10 mouse cellular contexts compared by ENCODE assay signal in the genomic region with DNA sequence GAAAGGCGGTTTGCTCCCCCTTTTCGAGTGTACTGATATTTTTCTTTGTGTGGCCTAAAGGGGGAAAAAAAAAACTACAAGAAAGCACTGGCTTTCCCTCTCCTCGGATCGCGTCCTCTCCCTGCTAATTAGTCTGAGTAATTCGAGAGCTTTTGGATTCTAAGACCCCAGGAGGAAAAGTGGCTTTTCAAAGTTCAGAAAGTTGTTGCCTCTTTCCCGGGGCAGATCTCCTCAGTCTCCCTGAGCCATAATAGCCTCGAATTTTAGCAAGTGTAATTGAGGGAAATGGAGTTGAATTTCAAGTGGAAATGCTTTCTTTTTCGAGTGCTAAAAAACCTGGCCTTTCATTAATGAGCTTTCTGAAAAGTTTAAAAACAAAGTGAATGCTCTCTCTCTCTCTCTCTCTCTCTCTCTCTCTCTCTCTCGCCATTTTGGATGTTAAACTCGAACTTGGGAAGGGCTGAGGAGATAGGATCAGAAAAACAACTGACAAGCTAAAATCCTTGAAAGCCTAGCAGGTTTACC. TPM values are rescaled to one million over a fixed set of nuclear protein-coding genes. Genes with fewer than 3 reads are reported as not detected.
DNase-seq lines count a peak whose midpoint lies in the region; ATAC-seq lines count a peak whose summit lies in the region.
"Had no signal": no experiment of that assay in that cellular context is flagged by ENCODE, and none has a peak within 500 bp of the region (broad histone marks: within the 10 kb centered on the region; RNA-seq: fewer than 3 reads in every experiment).

No protein-coding gene starts in this region.

- peak overlapping the region; percentile 88 for H3K4me3 ChIP-seq in forebrain, embryonic 10.5 days
- peak overlapping the region; percentile 66 for H3K4me3 ChIP-seq in midbrain, embryonic 10.5 days

- DNase-seq in embryo, embryonic 10.5 days (ENCODE audit: low spot score) = peak; percentile 67
- no peak for DNase-seq in embryo, embryonic 9.5 days (ENCODE audit: extremely low spot score)
- peak; percentile 29 for DNase-seq in 3134 (ENCODE audit: extremely low read depth, insufficient read length, low spot score)
- peak; percentile 15 for DNase-seq in forebrain, embryonic 10.5 days (ENCODE audit: extremely low spot score, low spot score)
- DNase-seq in midbrain, embryonic 10.5 days (ENCODE audit: low spot score) = no peak
- DNase-seq in testis, postnatal 10 days (ENCODE audit: low spot score) = no peak
- DNase-seq in thymus, postnatal 14 days = no peak
- DNase-seq: thymus, postnatal 36 days had no signal

- peak overlapping the region; percentile 99 for H3K27ac ChIP-seq in forebrain, embryonic 10.5 days
- peak overlapping the region; percentile 91 for H3K27ac ChIP-seq in midbrain, embryonic 10.5 days (replicated peaks)
- H3K27ac ChIP-seq: macrophage had no signal

- peaks cover 32% of the 10 kb centered on the region for H3K36me3 ChIP-seq in forebrain, embryonic 10.5 days (replicated peaks)
- H3K36me3 ChIP-seq in midbrain, embryonic 10.5 days = no peaks in the 10 kb centered on the region

- H3K27me3 ChIP-seq in forebrain, embryonic 10.5 days (ENCODE audit: poor library complexity, severe bottlenecking) = peaks cover 97% of the 10 kb centered on the region
- peaks cover 100% of the 10 kb centered on the region for H3K27me3 ChIP-seq in midbrain, embryonic 10.5 days (ENCODE audit: low read depth, poor library complexity, severe bottlenecking)

- no peaks in the 10 kb centered on the region for H3K9me3 ChIP-seq in forebrain, embryonic 10.5 days
- H3K9me3 ChIP-seq in midbrain, embryonic 10.5 days (replicated peaks) = no peaks in the 10 kb centered on the region

- WGBS in forebrain, embryonic 10.5 days = 0% methylated on average over 11 of the region's 11 CpGs
- WGBS in midbrain, embryonic 10.5 days = under 1% methylated on average over 11 of the region's 11 CpGs

- peaks cover 86% of the 10 kb centered on the region for H3K4me1 ChIP-seq in forebrain, embryonic 10.5 days
- peaks cover 66% of the 10 kb centered on the region for H3K4me1 ChIP-seq in midbrain, embryonic 10.5 days

- ATAC-seq in CD4-positive, CD25-positive, alpha-beta regulatory T cell, adult 4 months = no peak

RNA-seq across cellular contexts. Expression of a gene that starts 8.3 kb away (rescaled TPM):
- 76.8 and 79.6 TPM in 2 replicates for polyA plus RNA-seq in forebrain, embryonic 10.5 days (2016; fragmentation: Nextera tagmentation; extraction: Ambion mirVana)
- 39.0 and 40.1 TPM in 2 replicates for polyA plus RNA-seq in midbrain, embryonic 10.5 days (2016; fragmentation: Nextera tagmentation; extraction: Ambion mirVana)
- polyA plus RNA-seq in CD4-positive, CD25-positive, alpha-beta regulatory T cell, adult 4 months (2017; shearing (Covaris generic)) = 1 to 10 TPM in 1 of 2 experiments, not detected in 1; 1.3 TPM
- polyA plus RNA-seq: macrophage had no signal

Comparison
In these comparisons a context has a peak if more than half of its experiments do, and no peak if none do; other contexts are left out.
1. DNase-seq: peak in embryo, embryonic 10.5 days (single experiment), 3134 (single experiment) and forebrain, embryonic 10.5 days (single experiment); none in embryo, embryonic 9.5 days (single experiment), midbrain, embryonic 10.5 days (single experiment), testis, postnatal 10 days (single experiment) and thymus, postnatal 14 days (single experiment).
2. RNA of a gene that starts 8.3 kb away (polyA plus RNA-seq): 76.8 to 79.6 TPM in forebrain, embryonic 10.5 days and 39.0 to 40.1 TPM in midbrain, embryonic 10.5 days; 1.3 TPM in CD4-positive, CD25-positive, alpha-beta regulatory T cell, adult 4 months; every median in the first group is over 10 times any median in the second.